Mouse (Mus musculus): ENCODE results near the gene Ifna15.

The Ifna15 gene

GRCm38 (mm10) chr4:88515250-88515649 is 42.8 kb downstream of the Ifna15 start:
- DNase-seq (ENCODE audit: extremely low spot score, low read depth, low spot score): no peak

- no peak for DNase-seq (ENCODE audit: extremely low spot score, low read depth, low spot score)
Measured at GRCm38 (mm10) chr4:88514403-88514802, 43.6 kb downstream of the Ifna15 start.

- DNase-seq (ENCODE audit: extremely low spot score, low read depth, low spot score): no peak
Measured at GRCm38 (mm10) chr4:88513743-88514142, 44.3 kb downstream of the Ifna15 start.

Data from hindlimb bud, embryonic 11.5 days (tissue).